Mouse (Mus musculus) forebrain, embryonic 14.5 days (tissue): ENCODE data around the gene Tenm2. TPM values are rescaled to one million over a fixed set of nuclear protein-coding genes. Genes with fewer than 3 reads are reported as not detected.

Source experiments
- ATAC-seq: fragments of 200-750 bp; cut with Nextera tagmentation; 2 replicates; pipeline ENCODE4 v1.8.0; 2017; ENCODE audit warnings: mild to moderate bottlenecking, moderate library complexity
- DNase-seq: peaks from one replicate; pipeline ENCODE4 v3.0.0-alpha.2; 2015; ENCODE audit warnings: low spot score
- H3K27ac ChIP-seq: fragments of 300-500 bp; sonication (generic); 2 replicates; pipeline ENCODE4 v1.5.1; 2014; ENCODE audit warnings: low read depth, mild to moderate bottlenecking, control low read depth, low read length, moderate library complexity
- H3K27me3 ChIP-seq: fragments of 300-500 bp; sonication (generic); replicated peaks from 2 replicates; pipeline ENCODE4 v1.6.1; 2014; ENCODE audit warnings: low read length, control low read depth, mixed read lengths; ENCODE audit not compliant: control insufficient read depth, insufficient read depth
- H3K36me3 ChIP-seq: fragments of 300-500 bp; sonication (generic); 2 replicates; pipeline ENCODE4 v1.6.1; 2014; ENCODE audit warnings: low read length, control low read depth; ENCODE audit not compliant: control insufficient read depth, insufficient read depth
- H3K4me1 ChIP-seq: fragments of 300-500 bp; sonication (generic); 2 replicates; pipeline ENCODE4 v1.6.1; 2014; ENCODE audit warnings: antibody characterized with exemption, low read length, control low read depth; ENCODE audit not compliant: control insufficient read depth, insufficient read depth
- H3K4me2 ChIP-seq: fragments of 300-500 bp; sonication (generic); 2 replicates; pipeline ENCODE4 v1.6.1; 2014; ENCODE audit warnings: mild to moderate bottlenecking, control low read depth, low read length
- H3K4me3 ChIP-seq: fragments of 300-500 bp; sonication (generic); 2 replicates; pipeline ENCODE4 v1.5.1; 2014; ENCODE audit warnings: low read depth, low read length, control low read depth
- H3K9ac ChIP-seq: fragments of 300-500 bp; sonication (generic); 2 replicates; pipeline ENCODE4 v1.6.1; 2014; ENCODE audit warnings: mild to moderate bottlenecking, low read length, control low read depth, moderate library complexity
- H3K9me3 ChIP-seq: fragments of 300-500 bp; sonication (generic); replicated peaks from 2 replicates; pipeline ENCODE4 v1.6.1; 2016; ENCODE audit warnings: low read length, control low read depth, mixed read lengths; ENCODE audit not compliant: control insufficient read depth
- WGBS: fragments of 180-500 bp; shearing (Covaris S2); extraction: QIAGEN DNeasy Blood & Tissue Kit; methylation state at CpG from one replicate; pipeline ENCODE4 v1.1.7; 2014; 5-methylcytosine and 5-hydroxymethylcytosine counted together
- polyA plus RNA-seq: library from polyadenylated mRNA; unstranded; fragments of >200 nt; fragmentation: Nextera tagmentation; extraction: Ambion mirVana; gene quantifications from 2 replicates; pipeline ENCODE4 v1.2.1, GENCODE M21; 2014

Tenm2 gene
- polyA plus RNA-seq, 1 experiment from 2014 or later, result 16.0 TPM

DNA sequence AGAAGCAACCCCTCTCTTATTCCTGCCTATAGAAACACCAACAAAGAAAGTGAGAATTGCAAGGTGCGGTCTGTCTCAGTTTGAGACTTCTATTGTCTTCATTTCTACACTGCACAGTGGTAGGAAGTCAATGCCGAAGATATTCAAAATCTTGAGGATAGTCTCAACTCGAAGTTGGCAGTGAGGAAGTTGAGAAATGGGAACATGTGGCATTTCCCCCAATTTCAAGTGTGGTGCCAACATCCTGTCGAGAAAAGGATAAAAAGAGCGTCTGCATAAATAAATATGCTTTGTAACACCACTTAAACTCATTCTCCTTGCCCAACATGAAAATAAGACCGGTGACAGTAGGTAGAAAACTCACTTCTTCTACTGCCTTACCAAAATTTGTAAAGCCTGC, 898.7 kb downstream of the Tenm2 start:
- DNase-seq (peak; percentile 59), ATAC-seq (no peak; the same call in 1 of the 2 replicates)
- Histone ChIP-seq H3K27me3 (no peaks in the 10 kb centered on the region), H3K4me1 (peaks cover 3% of the 10 kb centered on the region; the same call in 1 of the 2 replicates), H3K36me3 (no peaks in the 10 kb centered on the region), H3K4me3 (no peak overlapping the region), H3K27ac (no peak overlapping the region), H3K9ac (no peak overlapping the region), H3K9me3 (no peaks in the 10 kb centered on the region), H3K4me2 (no peak overlapping the region)
- 75% methylated on average over 6 of the region's 6 CpGs for WGBS

GRCm38 (mm10) chr11:36335147-36335546, 900.6 kb downstream of the Tenm2 start:
- no peaks in the 10 kb centered on the region for H3K9me3 ChIP-seq
- peaks cover 16% of the 10 kb centered on the region; the same call in 1 of the 2 replicates for H3K4me1 ChIP-seq
- H3K36me3 ChIP-seq, result no peaks in the 10 kb centered on the region
- DNase-seq, result no peak
- whole genome bisulfite sequencing, result 24% methylated on average over 5 of the region's 5 CpGs
- no peak overlapping the region for H3K4me2 ChIP-seq
- H3K27me3 ChIP-seq, result no peaks in the 10 kb centered on the region
- no peak overlapping the region for H3K27ac ChIP-seq
- H3K9ac ChIP-seq, result no peak overlapping the region
- no peak overlapping the region for H3K4me3 ChIP-seq
- no peak for ATAC-seq

GRCm38 (mm10) chr11:36334100-36334735, 901.5 kb downstream of the Tenm2 start:
- ATAC-seq, result peak; percentile 58
- Histone ChIP-seq H3K36me3 (no peaks in the 10 kb centered on the region), H3K4me3 (no peak overlapping the region), H3K4me2 (no peak overlapping the region), H3K27me3 (no peaks in the 10 kb centered on the region), H3K4me1 (peaks cover 16% of the 10 kb centered on the region; the same call in 1 of the 2 replicates), H3K9me3 (no peaks in the 10 kb centered on the region), H3K27ac (no peak overlapping the region), H3K9ac (no peak overlapping the region)
- WGBS, result 4% methylated on average over 7 of the region's 7 CpGs
- peak; percentile 46 for DNase-seq

DNA sequence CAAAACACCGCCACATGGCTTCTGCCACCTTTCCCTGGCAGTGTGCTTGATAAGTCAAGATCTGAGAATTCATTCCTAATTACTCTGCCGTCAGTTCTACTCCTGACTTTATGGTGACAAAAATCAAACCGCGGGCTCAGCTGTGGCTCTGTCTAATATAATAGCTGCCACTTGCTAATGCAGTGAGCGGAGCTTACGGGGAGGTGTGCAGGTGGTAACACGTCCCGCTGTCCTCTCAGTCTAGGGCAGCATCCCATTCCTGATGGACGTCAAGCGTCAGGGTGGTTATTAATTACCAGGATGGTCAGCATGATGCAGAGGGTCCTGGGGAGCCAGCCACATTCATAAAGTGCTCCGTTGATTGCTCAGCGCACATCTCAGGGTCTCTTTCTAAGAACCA, 903.5 kb downstream of the Tenm2 start:
- H3K9ac ChIP-seq, result no peak overlapping the region
- no peaks in the 10 kb centered on the region for H3K27me3 ChIP-seq
- WGBS, result 68% methylated on average over 12 of the region's 12 CpGs
- no peak overlapping the region for H3K27ac ChIP-seq
- no peak overlapping the region for H3K4me2 ChIP-seq
- no peaks in the 10 kb centered on the region for H3K9me3 ChIP-seq
- peaks cover 16% of the 10 kb centered on the region; the same call in 1 of the 2 replicates for H3K4me1 ChIP-seq
- ATAC-seq (no peak), DNase-seq (peak; percentile 34)
- no peak overlapping the region for H3K4me3 ChIP-seq
- H3K36me3 ChIP-seq, result no peaks in the 10 kb centered on the region

DNA sequence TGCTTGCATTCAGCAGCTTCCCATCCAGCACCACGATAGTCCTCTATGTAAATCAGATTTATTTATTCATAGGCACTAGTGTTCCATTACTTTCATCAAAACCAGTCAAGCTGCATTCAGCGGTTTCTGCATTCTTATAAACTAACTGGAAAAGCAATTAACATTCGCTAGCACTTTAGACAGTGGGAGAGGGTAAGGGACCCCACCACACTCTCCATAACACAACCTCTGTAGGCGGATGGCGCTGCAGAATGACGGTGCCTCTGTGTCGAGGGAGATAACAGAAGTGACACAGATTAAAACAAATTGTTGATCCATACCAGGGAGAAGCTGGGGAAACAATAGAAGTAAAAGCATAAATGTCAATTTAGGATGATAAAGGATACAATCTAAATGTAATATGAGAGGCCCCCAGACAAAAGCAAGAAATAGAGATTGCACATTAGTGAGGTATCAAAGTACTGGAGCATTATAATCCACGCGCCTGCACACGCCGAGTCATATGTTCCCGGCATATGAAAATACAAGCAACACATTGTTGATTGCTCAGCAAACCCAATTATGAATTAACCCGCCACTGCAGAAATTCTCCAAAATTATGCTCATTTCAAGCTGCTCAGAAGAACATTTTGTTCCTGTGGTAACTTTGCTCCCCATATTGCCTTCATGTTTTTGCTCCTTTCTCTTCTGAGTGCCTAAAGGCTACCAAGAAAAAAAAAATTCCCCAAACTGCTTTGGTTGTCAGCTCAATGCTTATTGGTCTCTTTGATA, 904.2 kb downstream of the Tenm2 start:
- 0 out of 2 replicates have a peak, but pooled peaks have one; percentile 46 for ATAC-seq
- no peak for DNase-seq

GRCm38 (mm10) chr11:36327243-36327642, 908.5 kb downstream of the Tenm2 start:
- Histone ChIP-seq H3K4me2 (no peak overlapping the region), H3K9ac (no peak overlapping the region), H3K4me1 (peaks cover 15% of the 10 kb centered on the region; the same call in 1 of the 2 replicates), H3K27me3 (no peaks in the 10 kb centered on the region), H3K27ac (no peak overlapping the region), H3K36me3 (no peaks in the 10 kb centered on the region), H3K4me3 (no peak overlapping the region), H3K9me3 (no peaks in the 10 kb centered on the region)
- DNase-seq (no peak), ATAC-seq (no peak)
- WGBS, result 85% methylated on average over 5 of the region's 5 CpGs

More for the DNA sequence above, 904.2 kb downstream of the Tenm2 start:
- no peak overlapping the region for H3K27ac ChIP-seq
- no peaks in the 10 kb centered on the region for H3K27me3 ChIP-seq
- no peaks in the 10 kb centered on the region for H3K9me3 ChIP-seq
- no peak overlapping the region for H3K4me3 ChIP-seq
- 58% methylated on average over 13 of the region's 13 CpGs for WGBS
- no peak overlapping the region for H3K4me2 ChIP-seq
- no peak overlapping the region for H3K9ac ChIP-seq
- no peaks in the 10 kb centered on the region for H3K36me3 ChIP-seq
- peaks cover 16% of the 10 kb centered on the region; the same call in 1 of the 2 replicates for H3K4me1 ChIP-seq

GRCm38 (mm10) chr11:36309317-36309716, 926.4 kb downstream of the Tenm2 start:
- H3K4me1 ChIP-seq, result peaks cover 4% of the 10 kb centered on the region; the same call in 1 of the 2 replicates
- H3K4me3 ChIP-seq, result no peak overlapping the region
- H3K27ac ChIP-seq, result no peak overlapping the region
- no peak overlapping the region for H3K9ac ChIP-seq
- ATAC-seq (no peak), DNase-seq (no peak)
- H3K27me3 ChIP-seq, result no peaks in the 10 kb centered on the region
- H3K36me3 ChIP-seq, result no peaks in the 10 kb centered on the region
- H3K9me3 ChIP-seq, result no peaks in the 10 kb centered on the region
- WGBS, result 83% methylated on average over 4 of the region's 4 CpGs
- no peak overlapping the region for H3K4me2 ChIP-seq

DNA sequence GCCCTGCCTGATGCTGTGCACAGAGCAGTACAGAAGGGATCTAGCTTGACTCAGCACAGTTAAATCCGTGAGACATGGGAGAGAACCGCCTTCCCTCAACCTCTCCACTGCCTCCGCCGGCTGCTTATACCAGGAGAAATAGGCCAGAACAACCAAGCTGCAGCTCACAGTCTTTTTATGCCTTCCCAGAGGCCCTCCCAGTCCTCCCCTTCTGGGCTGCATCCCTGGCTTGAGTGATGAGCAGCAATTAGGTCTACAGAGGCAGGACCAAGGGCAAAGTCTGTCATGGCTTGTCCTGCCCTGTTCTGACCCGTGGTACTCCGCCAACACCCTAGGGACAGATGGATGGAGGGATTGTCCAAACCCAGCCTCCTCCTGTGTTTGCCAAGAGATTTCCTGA, 928.5 kb downstream of the Tenm2 start:
- ATAC-seq (no peak), DNase-seq (no peak)
- H3K4me3 ChIP-seq, result no peak overlapping the region
- no peaks in the 10 kb centered on the region for H3K27me3 ChIP-seq
- WGBS, result 91% methylated on average over 6 of the region's 6 CpGs
- H3K4me1 ChIP-seq, result peaks cover 9% of the 10 kb centered on the region
- no peak overlapping the region for H3K27ac ChIP-seq
- no peaks in the 10 kb centered on the region for H3K9me3 ChIP-seq
- no peaks in the 10 kb centered on the region for H3K36me3 ChIP-seq
- H3K4me2 ChIP-seq, result no peak overlapping the region
- no peak overlapping the region for H3K9ac ChIP-seq
